Mouse (Mus musculus) hindbrain, embryonic 15.5 days (tissue): ENCODE results near the gene Rtn4rl1. TPM values are rescaled to one million over a fixed set of nuclear protein-coding genes. Genes with fewer than 3 reads are reported as not detected.

ENCODE experiments used
- ATAC-seq: fragments of 200-750 bp; cut with Nextera tagmentation; 2 replicates; pipeline ENCODE4 v1.8.0; 2017; ENCODE audit warnings: low read depth, moderate number of reproducible peaks, moderate TSS enrichment; ENCODE audit not compliant: low FRiP score
- H3K27ac ChIP-seq: fragments of 300-500 bp; sonication (generic); replicated peaks from 2 replicates; pipeline ENCODE4 v1.5.1; 2015; ENCODE audit warnings: mild to moderate bottlenecking, inconsistent platforms
- H3K27me3 ChIP-seq: fragments of 300-500 bp; sonication (generic); 2 replicates; pipeline ENCODE4 v1.6.1; 2015; ENCODE audit warnings: control low read depth, inconsistent platforms
- H3K36me3 ChIP-seq: fragments of 300-500 bp; sonication (generic); 2 replicates; pipeline ENCODE4 v1.6.1; 2015; ENCODE audit warnings: control low read depth, inconsistent platforms
- H3K4me1 ChIP-seq: fragments of 300-500 bp; sonication (generic); replicated peaks from 2 replicates; pipeline ENCODE4 v1.6.1; 2015; ENCODE audit warnings: control low read depth, inconsistent platforms
- H3K4me2 ChIP-seq: fragments of 300-500 bp; sonication (generic); 2 replicates; pipeline ENCODE4 v1.6.1; 2015; ENCODE audit warnings: moderate library complexity, mild to moderate bottlenecking, inconsistent platforms
- H3K4me3 ChIP-seq: fragments of 300-500 bp; sonication (generic); 2 replicates; pipeline ENCODE4 v1.5.1; 2015; ENCODE audit warnings: mild to moderate bottlenecking, inconsistent platforms
- H3K9ac ChIP-seq: fragments of 300-500 bp; sonication (generic); 2 replicates; pipeline ENCODE4 v1.6.1; 2015; ENCODE audit warnings: inconsistent platforms
- H3K9me3 ChIP-seq: fragments of 300-500 bp; sonication (generic); 2 replicates; pipeline ENCODE4 v1.6.1; 2016; ENCODE audit warnings: control low read depth, inconsistent platforms
- WGBS: fragments of 180-500 bp; shearing (Covaris S2); methylation state at CpG from one replicate; pipeline ENCODE4 v1.1.7; 2015; 5-methylcytosine and 5-hydroxymethylcytosine counted together
- polyA plus RNA-seq: library from polyadenylated mRNA; unstranded; fragments of >200 nt; fragmentation: Nextera tagmentation; extraction: Ambion mirVana; gene quantifications from 2 replicates; pipeline ENCODE4 v1.2.1, GENCODE M21; 2015

Rtn4rl1 gene
- polyA plus RNA-seq, 1 experiment from 2014 or later: 11.7 TPM

DNA sequence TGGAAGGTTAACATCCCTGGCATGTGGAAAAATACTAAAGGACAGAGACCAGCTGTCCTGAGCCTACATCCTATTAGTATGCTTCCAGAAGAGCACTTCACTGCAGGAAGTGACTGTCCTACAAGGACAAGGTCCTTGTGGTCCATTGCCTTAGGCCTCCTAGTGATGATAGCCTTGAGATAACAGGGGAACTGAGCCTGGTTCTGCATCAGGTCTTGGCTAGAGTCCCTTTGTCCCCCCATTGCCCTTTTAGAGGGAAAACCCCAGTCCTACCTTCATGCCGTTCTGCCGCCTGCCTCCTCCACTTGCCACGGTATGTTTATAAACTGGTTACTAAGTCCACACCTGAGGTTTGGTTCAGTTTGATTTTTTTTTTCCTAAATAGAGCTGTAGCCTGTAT is 68.6 kb downstream of the Rtn4rl1 start:
- no peaks in the 10 kb centered on the region for H3K27me3 ChIP-seq
- 86% methylated on average over 3 of the region's 3 CpGs for WGBS
- no peaks in the 10 kb centered on the region for H3K9me3 ChIP-seq
- peaks cover 36% of the 10 kb centered on the region for H3K4me1 ChIP-seq
- no peak overlapping the region for H3K27ac ChIP-seq
- H3K36me3 ChIP-seq: no peaks in the 10 kb centered on the region; the same call in 1 of the 2 replicates
- no peak overlapping the region for H3K4me2 ChIP-seq
- H3K9ac ChIP-seq: no peak overlapping the region
- ATAC-seq: no peak
- no peak overlapping the region for H3K4me3 ChIP-seq

DNA sequence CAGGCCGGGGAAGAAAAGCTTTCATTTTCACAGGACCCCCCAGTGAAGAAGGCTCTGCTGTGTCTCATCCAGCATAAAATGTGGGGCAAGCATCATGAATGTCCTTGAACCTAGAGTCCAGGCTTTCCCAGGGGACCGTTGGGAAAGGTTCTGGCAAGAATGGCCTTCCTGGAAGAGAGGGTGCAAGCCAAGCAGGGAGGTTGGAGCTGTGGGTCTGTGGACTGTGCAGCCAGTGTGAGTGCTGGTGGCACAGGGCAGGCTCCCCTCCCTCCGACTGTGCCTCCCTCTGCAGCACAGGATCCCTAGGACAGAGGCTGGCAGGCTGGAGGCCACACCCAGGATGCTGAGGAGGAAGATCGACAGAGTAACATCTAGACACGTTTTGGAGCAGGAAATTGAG is 69.2 kb downstream of the Rtn4rl1 start:
- H3K4me2 ChIP-seq: no peak overlapping the region
- H3K9me3 ChIP-seq: no peaks in the 10 kb centered on the region
- H3K4me3 ChIP-seq: no peak overlapping the region
- no peak overlapping the region for H3K27ac ChIP-seq
- no peaks in the 10 kb centered on the region; the same call in 1 of the 2 replicates for H3K36me3 ChIP-seq
- H3K9ac ChIP-seq: no peak overlapping the region
- H3K4me1 ChIP-seq: peaks cover 40% of the 10 kb centered on the region
- WGBS: 52% methylated on average over 5 of the region's 5 CpGs
- H3K27me3 ChIP-seq: no peaks in the 10 kb centered on the region
- no peak for ATAC-seq

DNA sequence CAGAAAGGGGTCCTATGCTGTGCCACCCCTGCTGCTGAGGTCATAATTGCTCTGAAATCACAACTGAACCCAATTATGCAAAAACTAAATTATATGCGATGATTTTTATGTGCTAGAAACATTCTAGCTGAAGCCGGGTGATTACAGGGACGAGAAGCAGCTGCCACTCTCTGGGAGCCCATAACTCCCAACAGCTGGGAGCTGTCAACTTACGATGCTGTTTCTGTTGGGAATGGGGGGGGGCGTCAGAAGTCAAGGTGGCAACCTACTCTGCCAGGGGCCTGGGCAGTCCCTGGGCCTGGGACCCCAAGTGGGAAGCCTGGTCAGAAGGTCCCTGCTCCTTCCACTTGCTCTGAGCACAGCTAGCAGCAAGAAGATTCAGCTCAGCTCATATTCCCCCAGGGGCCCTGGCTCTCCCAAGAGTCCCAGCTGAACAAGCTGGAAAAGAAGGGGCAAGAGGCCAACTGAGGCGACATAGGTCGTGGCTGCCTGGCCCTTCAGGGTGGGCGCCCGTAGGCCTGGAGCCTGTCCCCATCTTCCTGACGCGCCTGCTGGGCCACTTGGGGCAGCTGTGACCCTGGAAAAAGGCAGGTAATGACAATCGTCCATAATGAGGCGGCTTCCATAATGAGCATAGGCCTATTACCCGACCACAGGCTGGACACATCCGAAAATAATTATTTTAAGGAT is 69.8 kb downstream of the Rtn4rl1 start:
- Histone ChIP-seq H3K27me3 (no peaks in the 10 kb centered on the region), H3K27ac (no peak overlapping the region), H3K9ac (no peak overlapping the region), H3K4me3 (no peak overlapping the region), H3K9me3 (no peaks in the 10 kb centered on the region), H3K4me2 (no peak overlapping the region), H3K4me1 (peaks cover 44% of the 10 kb centered on the region), H3K36me3 (no peaks in the 10 kb centered on the region; the same call in 1 of the 2 replicates)
- 43% methylated on average over 15 of the region's 15 CpGs for WGBS
- no peak for ATAC-seq

DNA sequence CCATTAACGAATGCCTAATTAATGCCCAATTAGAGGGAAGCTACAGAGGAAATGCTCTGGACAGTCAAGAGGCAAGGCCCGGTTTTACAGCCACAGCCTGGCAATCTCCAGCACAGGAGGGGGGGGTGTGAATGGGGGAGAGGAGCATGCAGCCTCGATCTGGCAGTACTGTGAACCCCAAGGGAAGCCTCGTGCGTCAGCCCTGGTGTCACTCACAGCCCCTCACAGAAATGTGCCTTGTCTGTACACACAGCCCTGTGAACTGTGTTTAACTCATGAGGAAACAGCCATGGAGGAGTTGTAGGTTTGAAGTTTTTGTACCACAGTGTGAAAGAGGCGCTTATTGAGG is 70.4 kb downstream of the Rtn4rl1 start:
- no peaks in the 10 kb centered on the region for H3K27me3 ChIP-seq
- ATAC-seq: no peak
- H3K9ac ChIP-seq: no peak overlapping the region
- H3K9me3 ChIP-seq: no peaks in the 10 kb centered on the region
- 44% methylated on average over 6 of the region's 6 CpGs for WGBS
- H3K4me2 ChIP-seq: no peak overlapping the region
- no peaks in the 10 kb centered on the region; the same call in 1 of the 2 replicates for H3K36me3 ChIP-seq
- no peak overlapping the region for H3K4me3 ChIP-seq
- H3K27ac ChIP-seq: no peak overlapping the region
- peaks cover 47% of the 10 kb centered on the region for H3K4me1 ChIP-seq

DNA sequence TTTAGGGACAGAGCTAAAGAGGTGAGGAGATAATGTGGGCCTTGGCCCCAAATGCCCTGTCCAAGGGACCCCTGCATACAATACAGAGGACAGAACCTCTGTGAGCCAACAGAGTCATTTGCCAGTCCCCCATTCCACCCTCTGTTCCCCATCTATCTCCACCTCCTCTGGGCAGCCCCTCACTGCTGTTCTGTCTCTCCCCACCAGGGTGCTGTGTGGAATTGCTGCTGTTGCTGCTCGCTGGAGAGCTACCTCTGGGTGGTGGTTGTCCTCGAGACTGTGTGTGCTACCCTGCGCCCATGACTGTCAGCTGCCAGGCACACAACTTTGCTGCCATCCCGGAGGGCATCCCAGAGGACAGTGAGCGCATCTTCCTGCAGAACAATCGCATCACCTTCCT is 71.0 kb downstream of the Rtn4rl1 start:
- no peaks in the 10 kb centered on the region for H3K9me3 ChIP-seq
- H3K9ac ChIP-seq: no peak overlapping the region
- no peak overlapping the region for H3K27ac ChIP-seq
- H3K27me3 ChIP-seq: no peaks in the 10 kb centered on the region
- H3K4me3 ChIP-seq: no peak overlapping the region
- no peak for ATAC-seq
- WGBS: 77% methylated on average over 6 of the region's 6 CpGs
- no peak overlapping the region for H3K4me2 ChIP-seq
- H3K36me3 ChIP-seq: no peaks in the 10 kb centered on the region; the same call in 1 of the 2 replicates
- peaks cover 47% of the 10 kb centered on the region for H3K4me1 ChIP-seq

DNA sequence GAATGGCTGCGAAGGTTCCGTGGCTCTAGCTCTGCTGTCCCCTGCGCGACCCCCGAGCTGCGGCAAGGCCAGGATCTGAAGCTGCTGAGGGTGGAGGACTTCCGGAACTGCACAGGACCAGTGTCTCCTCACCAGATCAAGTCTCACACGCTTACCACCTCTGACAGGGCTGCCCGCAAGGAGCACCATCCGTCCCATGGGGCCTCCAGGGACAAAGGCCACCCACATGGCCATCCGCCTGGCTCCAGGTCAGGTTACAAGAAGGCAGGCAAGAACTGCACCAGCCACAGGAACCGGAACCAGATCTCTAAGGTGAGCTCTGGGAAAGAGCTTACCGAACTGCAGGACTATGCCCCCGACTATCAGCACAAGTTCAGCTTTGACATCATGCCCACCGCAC is 72.0 kb downstream of the Rtn4rl1 start:
- H3K9ac ChIP-seq: no peak overlapping the region
- H3K27ac ChIP-seq: no peak overlapping the region
- H3K9me3 ChIP-seq: no peaks in the 10 kb centered on the region
- 75% methylated on average over 15 of the region's 15 CpGs for WGBS
- no peak overlapping the region for H3K4me2 ChIP-seq
- H3K27me3 ChIP-seq: no peaks in the 10 kb centered on the region
- no peaks in the 10 kb centered on the region; the same call in 1 of the 2 replicates for H3K36me3 ChIP-seq
- H3K4me1 ChIP-seq: peaks cover 43% of the 10 kb centered on the region
- no peak overlapping the region for H3K4me3 ChIP-seq
- ATAC-seq: no peak

DNA sequence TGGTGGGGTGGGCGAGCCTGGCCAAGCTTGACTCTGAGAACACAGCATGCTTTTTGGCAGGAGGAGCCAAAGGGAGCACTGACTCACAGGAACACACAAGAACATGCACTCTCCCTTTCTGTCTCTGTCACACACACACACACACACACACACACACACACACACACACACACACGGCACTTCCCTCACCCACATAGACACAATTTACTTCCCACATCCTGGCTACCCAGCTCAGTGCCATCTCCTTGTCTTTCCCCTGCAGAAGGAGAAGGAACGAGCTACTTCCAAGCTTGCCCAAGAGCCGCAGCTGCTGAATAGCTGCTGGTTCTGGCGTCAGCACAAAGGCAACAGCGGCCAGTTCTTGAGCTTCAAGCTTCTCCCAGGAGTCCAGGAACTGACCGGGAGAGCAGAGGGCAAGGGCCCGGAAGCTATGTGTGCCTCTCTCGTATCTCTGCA is 74.3 kb downstream of the Rtn4rl1 start:
- peaks cover 37% of the 10 kb centered on the region for H3K4me1 ChIP-seq
- H3K4me2 ChIP-seq: no peak overlapping the region
- peak overlapping the region; percentile 61 for H3K27ac ChIP-seq
- no peaks in the 10 kb centered on the region for H3K9me3 ChIP-seq
- H3K9ac ChIP-seq: no peak overlapping the region
- no peaks in the 10 kb centered on the region for H3K27me3 ChIP-seq
- ATAC-seq: no peak
- no peak overlapping the region for H3K4me3 ChIP-seq
- WGBS: 51% methylated on average over 9 of the region's 9 CpGs
- no peaks in the 10 kb centered on the region; the same call in 1 of the 2 replicates for H3K36me3 ChIP-seq

DNA sequence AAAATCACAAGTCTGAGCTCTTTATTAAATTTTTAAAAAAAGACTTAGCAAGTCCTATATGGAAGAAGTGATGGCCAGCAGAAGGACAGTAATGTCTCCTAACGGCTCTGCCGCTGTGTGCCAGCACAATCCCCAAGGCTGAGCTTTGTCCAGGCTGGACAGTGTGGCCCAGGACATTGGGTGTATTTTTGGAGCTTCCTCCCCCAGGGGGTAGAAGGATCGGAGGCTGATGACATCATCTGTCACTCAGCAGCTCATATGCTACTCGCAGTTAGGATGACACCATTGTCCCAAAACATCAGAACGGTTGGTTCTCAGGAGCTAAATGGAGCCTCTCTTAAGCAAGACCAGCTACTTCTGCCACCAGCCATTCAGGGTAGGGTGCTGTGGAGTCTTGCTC is 74.9 kb downstream of the Rtn4rl1 start:
- WGBS: 62% methylated on average over 5 of the region's 5 CpGs
- no peaks in the 10 kb centered on the region for H3K9me3 ChIP-seq
- H3K36me3 ChIP-seq: no peaks in the 10 kb centered on the region; the same call in 1 of the 2 replicates
- no peak for ATAC-seq
- no peak overlapping the region for H3K4me3 ChIP-seq
- H3K4me1 ChIP-seq: peaks cover 37% of the 10 kb centered on the region
- no peak overlapping the region for H3K9ac ChIP-seq
- H3K27ac ChIP-seq: peak overlapping the region; percentile 61; the same call in 1 of the 2 replicates
- H3K27me3 ChIP-seq: no peaks in the 10 kb centered on the region
- no peak overlapping the region for H3K4me2 ChIP-seq

DNA sequence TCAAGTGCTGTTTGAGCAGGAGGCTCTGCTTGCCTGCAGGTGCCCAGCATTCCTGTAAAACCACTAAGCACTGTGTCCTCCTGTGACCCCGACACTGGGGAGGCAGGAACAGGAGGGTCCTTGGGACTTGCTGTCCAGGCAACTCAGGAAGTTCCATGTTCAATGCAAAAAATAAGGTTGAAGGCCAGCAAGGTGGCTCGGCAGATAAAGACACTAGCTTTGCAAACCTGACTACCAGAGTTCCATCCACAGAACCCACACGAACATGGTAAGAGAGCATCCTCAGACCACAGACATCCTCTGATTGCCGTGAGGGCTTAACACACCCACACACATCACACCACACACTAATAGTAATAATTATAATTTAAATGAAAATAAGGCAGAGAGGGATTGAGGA is 75.6 kb downstream of the Rtn4rl1 start:
- no peaks in the 10 kb centered on the region for H3K27me3 ChIP-seq
- no peak for ATAC-seq
- H3K4me1 ChIP-seq: peaks cover 36% of the 10 kb centered on the region
- 89% methylated on average over 4 of the region's 4 CpGs for WGBS
- H3K36me3 ChIP-seq: no peaks in the 10 kb centered on the region; the same call in 1 of the 2 replicates
- H3K9ac ChIP-seq: no peak overlapping the region
- H3K4me2 ChIP-seq: no peak overlapping the region
- no peaks in the 10 kb centered on the region for H3K9me3 ChIP-seq
- H3K4me3 ChIP-seq: no peak overlapping the region
- H3K27ac ChIP-seq: no peak overlapping the region

DNA sequence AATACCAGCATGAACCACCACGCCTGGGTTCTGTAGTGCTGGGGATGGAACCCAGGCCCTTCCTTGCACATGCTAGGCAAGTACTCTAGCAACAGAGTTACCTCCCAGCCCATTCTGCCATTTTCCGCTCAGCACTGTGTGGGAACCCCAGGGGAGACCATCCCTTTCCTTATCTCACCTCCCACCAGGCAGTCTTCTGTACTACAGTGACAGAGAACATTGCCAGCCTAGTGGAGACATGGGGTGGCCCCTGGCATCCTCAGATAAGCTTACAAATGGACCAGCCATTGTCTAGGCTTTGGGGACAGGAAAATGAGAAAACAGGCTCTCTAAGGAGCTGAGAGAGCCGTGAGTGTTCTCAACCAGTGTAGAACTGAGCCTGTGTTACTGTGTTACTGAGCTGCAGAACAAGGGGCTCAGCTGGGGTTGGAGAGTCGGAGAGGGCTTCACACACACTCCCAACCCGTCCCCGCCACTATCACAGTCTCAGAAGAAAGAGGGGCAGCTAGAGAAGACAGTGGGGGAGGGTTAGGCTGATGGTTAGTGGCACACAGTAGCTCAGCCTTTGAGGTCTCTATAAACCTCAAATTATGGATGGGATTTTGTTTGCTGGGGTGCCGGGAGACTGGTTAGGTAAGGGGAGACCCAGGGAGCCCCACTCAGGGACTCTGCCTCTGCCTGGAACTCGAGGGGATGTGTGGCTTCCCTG is 76.8 kb downstream of the Rtn4rl1 start:
- Histone ChIP-seq H3K4me2 (no peak overlapping the region), H3K9ac (no peak overlapping the region), H3K27me3 (no peaks in the 10 kb centered on the region), H3K36me3 (no peaks in the 10 kb centered on the region; the same call in 1 of the 2 replicates), H3K27ac (no peak overlapping the region), H3K9me3 (no peaks in the 10 kb centered on the region), H3K4me3 (no peak overlapping the region), H3K4me1 (peaks cover 48% of the 10 kb centered on the region)
- no peak for ATAC-seq
- 64% methylated on average over 8 of the region's 8 CpGs for WGBS

DNA sequence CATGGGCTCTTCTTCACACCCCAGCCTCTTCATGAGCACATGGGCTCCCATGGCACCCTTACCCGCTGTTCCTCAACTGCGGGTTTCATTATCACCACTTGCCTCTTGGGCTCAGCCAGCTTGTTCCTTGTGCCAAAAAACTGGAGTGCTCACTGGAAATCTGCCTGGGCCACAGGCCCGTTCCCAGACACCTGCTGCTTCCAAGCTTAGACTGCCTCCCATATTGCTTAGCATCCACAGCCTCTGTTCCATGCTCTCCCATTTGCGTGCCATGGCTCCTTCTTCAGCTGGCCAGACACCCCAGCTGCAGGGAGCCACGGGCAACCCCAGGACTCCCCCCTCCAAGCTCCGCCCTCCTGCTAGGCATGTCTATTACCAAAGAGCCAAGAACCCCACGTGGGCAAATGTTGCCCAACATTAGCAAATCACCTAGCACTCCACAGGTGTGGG is 77.4 kb downstream of the Rtn4rl1 start:
- H3K27ac ChIP-seq: no peak overlapping the region
- 52% methylated on average over 7 of the region's 7 CpGs for WGBS
- no peak overlapping the region for H3K4me3 ChIP-seq
- H3K27me3 ChIP-seq: no peaks in the 10 kb centered on the region
- H3K9ac ChIP-seq: no peak overlapping the region
- peaks cover 50% of the 10 kb centered on the region for H3K4me1 ChIP-seq
- H3K9me3 ChIP-seq: no peaks in the 10 kb centered on the region
- ATAC-seq: no peak
- H3K4me2 ChIP-seq: no peak overlapping the region
- H3K36me3 ChIP-seq: no peaks in the 10 kb centered on the region; the same call in 1 of the 2 replicates

DNA sequence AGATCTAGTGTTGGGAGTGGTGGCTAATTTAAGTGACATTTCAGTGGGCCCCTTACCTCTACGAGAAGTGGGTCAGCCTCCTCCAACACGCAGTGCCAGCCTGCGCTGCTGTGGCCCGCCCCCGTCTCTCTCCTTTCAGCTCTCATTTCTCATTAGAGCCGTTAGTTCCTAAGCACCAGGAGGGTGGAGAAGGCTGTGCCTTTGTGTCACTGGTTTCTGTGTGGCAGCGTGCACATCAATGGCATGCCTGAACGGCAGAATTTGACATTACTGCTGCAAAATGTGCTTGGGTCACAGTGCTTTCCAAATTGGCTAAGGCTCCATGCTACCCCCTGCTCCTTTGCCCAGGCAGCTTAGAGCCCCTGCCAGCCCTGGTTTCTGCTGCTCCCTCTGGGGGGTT is 79.9 kb downstream of the Rtn4rl1 start:
- peak overlapping the region; percentile 83 for H3K27ac ChIP-seq
- H3K9ac ChIP-seq: no peak overlapping the region; the same call in 1 of the 2 replicates
- peak; percentile 71 for ATAC-seq
- H3K9me3 ChIP-seq: no peaks in the 10 kb centered on the region
- H3K27me3 ChIP-seq: no peaks in the 10 kb centered on the region
- no peaks in the 10 kb centered on the region for H3K36me3 ChIP-seq
- 8% methylated on average over 8 of the region's 8 CpGs for WGBS
- peaks cover 47% of the 10 kb centered on the region for H3K4me1 ChIP-seq
- peak overlapping the region; percentile 37 for H3K4me2 ChIP-seq
- H3K4me3 ChIP-seq: no peak overlapping the region
